Mouse (Mus musculus): Measurements from ENCODE around the gene Tmem25. TPM values are rescaled to one million over a fixed set of nuclear protein-coding genes. Genes with fewer than 3 reads are reported as not detected.

The Tmem25 gene
- 4.7 and 5.9 TPM in 2 replicates for polyA plus RNA-seq (2014; fragmentation: Nextera tagmentation; extraction: Ambion mirVana)

- DNase-seq (ENCODE audit: low spot score), result peak; percentile 85
- Histone ChIP-seq H3K4me3 (ENCODE audit: low read depth, low read length) (peak within 1 kb of the TSS; percentile 55), H3K36me3 (ENCODE audit: control insufficient read depth, insufficient read depth, low read length) (no peaks in the 10 kb centered on the region), H3K9me3 (replicated peaks; ENCODE audit: control insufficient read depth, low read length) (no peaks in the 10 kb centered on the region), H3K9ac (ENCODE audit: low read length) (peak within 1 kb of the TSS; percentile 69), H3K27me3 (replicated peaks; ENCODE audit: control insufficient read depth, insufficient read depth, low read length) (0 out of 2 replicates have a peak, but pooled peaks cover 3% of the 10 kb centered on the region), H3K4me2 (ENCODE audit: low read length) (peak within 1 kb of the TSS; percentile 97), H3K27ac (ENCODE audit: low read depth, low read length) (peak within 1 kb of the TSS; percentile 65), H3K4me1 (ENCODE audit: control insufficient read depth, insufficient read depth, low read length) (peaks cover 8% of the 10 kb centered on the region)
- ATAC-seq, result peak; percentile 97
- under 1% methylated on average over 74 of the region's 75 CpGs for WGBS
Observed at GRCm38 (mm10) chr9:44799102-44799957, at the start of gene Tmem25. Gene Tmem25, minus strand, starts transcription at chr9:44799307.

DNA sequence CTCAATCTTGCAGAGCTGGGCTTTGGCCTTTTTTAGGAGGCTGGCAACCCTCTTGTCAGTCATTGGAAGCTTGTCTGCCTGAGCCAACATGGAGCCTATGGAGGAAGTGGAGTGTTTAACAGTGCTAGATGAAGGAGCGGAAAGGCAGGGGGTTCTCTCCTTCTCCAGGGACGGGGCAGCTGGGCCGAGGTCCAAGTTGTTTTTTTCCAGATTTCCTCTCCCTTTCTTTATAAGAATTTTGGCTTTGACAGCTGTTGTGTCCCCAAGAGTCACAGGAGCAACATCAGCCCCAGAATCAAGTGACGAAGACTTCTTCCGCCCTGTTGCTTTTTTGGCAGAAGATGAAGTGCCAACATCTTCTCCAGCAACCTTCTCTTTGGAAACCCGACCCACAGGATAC lies 48.3 kb upstream of the Tmem25 start:
- Histone ChIP-seq H3K9ac (ENCODE audit: low read length) (no peak overlapping the region), H3K4me2 (ENCODE audit: low read length) (no peak overlapping the region)
- 91% methylated on average over 6 of the region's 6 CpGs for WGBS

DNA sequence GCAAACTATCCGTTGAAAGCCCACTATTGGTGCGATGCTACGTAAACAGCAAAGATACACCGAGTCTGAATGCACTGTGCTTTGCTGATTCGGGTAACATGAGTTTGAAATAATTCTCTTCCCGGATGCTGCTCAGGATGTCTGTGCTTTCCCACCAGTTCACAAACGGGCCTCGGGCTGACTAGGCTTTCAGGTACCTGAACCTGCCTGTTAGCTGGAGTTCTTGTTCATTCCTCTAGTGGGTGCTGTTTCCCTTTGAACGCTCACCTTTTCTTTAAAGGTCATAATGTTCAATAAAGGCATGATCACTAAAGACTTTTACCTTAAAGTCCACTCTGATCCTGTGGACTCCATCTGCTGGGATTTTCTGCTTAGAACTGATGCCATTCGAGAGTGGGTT lies 42.1 kb upstream of the Tmem25 start:
- no peak for ATAC-seq
- WGBS, result 86% methylated on average over 10 of the region's 10 CpGs
- H3K27ac ChIP-seq (ENCODE audit: low read depth, low read length), result no peak overlapping the region
- no peaks in the 10 kb centered on the region for H3K9me3 ChIP-seq (replicated peaks; ENCODE audit: control insufficient read depth, low read length)
- peak; percentile 30 for DNase-seq (ENCODE audit: low spot score)
- H3K9ac ChIP-seq (ENCODE audit: low read length), result no peak overlapping the region
- no peaks in the 10 kb centered on the region for H3K27me3 ChIP-seq (replicated peaks; ENCODE audit: control insufficient read depth, insufficient read depth, low read length)
- no peak overlapping the region for H3K4me2 ChIP-seq (ENCODE audit: low read length)
- H3K4me1 ChIP-seq (ENCODE audit: control insufficient read depth, insufficient read depth, low read length), result no peaks in the 10 kb centered on the region
- H3K4me3 ChIP-seq (ENCODE audit: low read depth, low read length), result no peak overlapping the region
- H3K36me3 ChIP-seq (ENCODE audit: control insufficient read depth, insufficient read depth, low read length), result peaks cover 85% of the 10 kb centered on the region

More for the DNA sequence above, 48.3 kb upstream of the Tmem25 start:
- no peaks in the 10 kb centered on the region for H3K9me3 ChIP-seq (replicated peaks; ENCODE audit: control insufficient read depth, low read length)
- no peak overlapping the region for H3K27ac ChIP-seq (ENCODE audit: low read depth, low read length)
- H3K27me3 ChIP-seq (replicated peaks; ENCODE audit: control insufficient read depth, insufficient read depth, low read length), result no peaks in the 10 kb centered on the region
- no peak for ATAC-seq
- peaks cover 77% of the 10 kb centered on the region for H3K36me3 ChIP-seq (ENCODE audit: control insufficient read depth, insufficient read depth, low read length)
- no peak for DNase-seq (ENCODE audit: low spot score)
- no peaks in the 10 kb centered on the region for H3K4me1 ChIP-seq (ENCODE audit: control insufficient read depth, insufficient read depth, low read length)
- no peak overlapping the region for H3K4me3 ChIP-seq (ENCODE audit: low read depth, low read length)

DNA sequence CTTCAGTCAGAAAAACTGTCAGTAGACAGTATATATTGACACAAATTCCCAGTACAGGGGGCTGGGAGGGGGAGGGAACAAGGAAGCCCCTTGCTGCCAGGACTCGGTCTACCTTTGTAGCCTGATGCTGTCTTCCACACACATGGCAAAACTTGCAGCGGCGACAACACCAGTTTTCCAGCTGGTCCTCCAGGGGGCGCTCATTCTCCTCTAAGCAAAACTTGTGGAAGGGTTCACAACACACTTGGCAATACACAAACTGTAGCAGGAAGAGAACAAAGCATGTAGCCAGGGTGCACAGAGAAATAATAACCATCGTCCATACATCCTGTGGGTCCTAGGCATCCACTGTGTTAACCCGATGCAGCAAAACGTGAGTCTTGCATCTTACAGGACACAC lies 37.3 kb upstream of the Tmem25 start:
- H3K4me2 ChIP-seq (ENCODE audit: low read length), result no peak overlapping the region
- no peaks in the 10 kb centered on the region for H3K9me3 ChIP-seq (replicated peaks; ENCODE audit: control insufficient read depth, low read length)
- H3K27ac ChIP-seq (ENCODE audit: low read depth, low read length), result no peak overlapping the region
- H3K36me3 ChIP-seq (ENCODE audit: control insufficient read depth, insufficient read depth, low read length), result peaks cover 81% of the 10 kb centered on the region
- H3K9ac ChIP-seq (ENCODE audit: low read length), result no peak overlapping the region
- no peak overlapping the region for H3K4me3 ChIP-seq (ENCODE audit: low read depth, low read length)
- no peaks in the 10 kb centered on the region for H3K4me1 ChIP-seq (ENCODE audit: control insufficient read depth, insufficient read depth, low read length)
- DNase-seq (ENCODE audit: low spot score) (peak; percentile 86), ATAC-seq (peak; percentile 15; the same call in 1 of the 2 replicates)
- no peaks in the 10 kb centered on the region for H3K27me3 ChIP-seq (replicated peaks; ENCODE audit: control insufficient read depth, insufficient read depth, low read length)
- WGBS, result 46% methylated on average over 7 of the region's 7 CpGs

GRCm38 (mm10) chr9:44832356-44832755 lies 33.2 kb upstream of the Tmem25 start:
- WGBS, result 79% methylated on average over 4 of the region's 4 CpGs
- H3K9ac ChIP-seq (ENCODE audit: low read length), result no peak overlapping the region
- H3K4me1 ChIP-seq (ENCODE audit: control insufficient read depth, insufficient read depth, low read length), result no peaks in the 10 kb centered on the region
- H3K36me3 ChIP-seq (ENCODE audit: control insufficient read depth, insufficient read depth, low read length), result peaks cover 90% of the 10 kb centered on the region
- no peak overlapping the region for H3K4me3 ChIP-seq (ENCODE audit: low read depth, low read length)
- no peaks in the 10 kb centered on the region for H3K27me3 ChIP-seq (replicated peaks; ENCODE audit: control insufficient read depth, insufficient read depth, low read length)
- H3K27ac ChIP-seq (ENCODE audit: low read depth, low read length), result no peak overlapping the region
- no peak overlapping the region for H3K4me2 ChIP-seq (ENCODE audit: low read length)
- DNase-seq (ENCODE audit: low spot score), result peak; percentile 23
- no peaks in the 10 kb centered on the region for H3K9me3 ChIP-seq (replicated peaks; ENCODE audit: control insufficient read depth, low read length)
- no peak for ATAC-seq

- Histone ChIP-seq H3K4me3 (ENCODE audit: low read depth, low read length) (no peak overlapping the region), H3K4me1 (ENCODE audit: control insufficient read depth, insufficient read depth, low read length) (no peaks in the 10 kb centered on the region), H3K27ac (ENCODE audit: low read depth, low read length) (no peak overlapping the region), H3K36me3 (ENCODE audit: control insufficient read depth, insufficient read depth, low read length) (peaks cover 94% of the 10 kb centered on the region), H3K9ac (ENCODE audit: low read length) (no peak overlapping the region), H3K27me3 (replicated peaks; ENCODE audit: control insufficient read depth, insufficient read depth, low read length) (no peaks in the 10 kb centered on the region), H3K9me3 (replicated peaks; ENCODE audit: control insufficient read depth, low read length) (no peaks in the 10 kb centered on the region), H3K4me2 (ENCODE audit: low read length) (no peak overlapping the region)
- no peak for DNase-seq (ENCODE audit: low spot score)
- ATAC-seq, result no peak
- 54% methylated on average over 2 of the region's 2 CpGs for WGBS
Observed at GRCm38 (mm10) chr9:44830506-44830905, 31.4 kb upstream of the Tmem25 start.

GRCm38 (mm10) chr9:44828944-44829343 lies 29.8 kb upstream of the Tmem25 start:
- Histone ChIP-seq H3K4me2 (ENCODE audit: low read length) (no peak overlapping the region), H3K4me1 (ENCODE audit: control insufficient read depth, insufficient read depth, low read length) (no peaks in the 10 kb centered on the region)

GRCm38 (mm10) chr9:44826660-44827059 lies 27.6 kb upstream of the Tmem25 start:
- DNase-seq (ENCODE audit: low spot score), result no peak
- Histone ChIP-seq H3K27me3 (replicated peaks; ENCODE audit: control insufficient read depth, insufficient read depth, low read length) (no peaks in the 10 kb centered on the region), H3K9me3 (replicated peaks; ENCODE audit: control insufficient read depth, low read length) (no peaks in the 10 kb centered on the region), H3K36me3 (ENCODE audit: control insufficient read depth, insufficient read depth, low read length) (peaks cover 96% of the 10 kb centered on the region), H3K4me3 (ENCODE audit: low read depth, low read length) (no peak overlapping the region), H3K4me1 (ENCODE audit: control insufficient read depth, insufficient read depth, low read length) (no peaks in the 10 kb centered on the region), H3K9ac (ENCODE audit: low read length) (no peak overlapping the region), H3K27ac (ENCODE audit: low read depth, low read length) (no peak overlapping the region), H3K4me2 (ENCODE audit: low read length) (no peak overlapping the region)
- WGBS, result 91% methylated on average over 7 of the region's 7 CpGs
- no peak for ATAC-seq

More at GRCm38 (mm10) chr9:44828944-44829343, 29.8 kb upstream of the Tmem25 start:
- H3K4me3 ChIP-seq (ENCODE audit: low read depth, low read length), result no peak overlapping the region
- ATAC-seq (no peak), DNase-seq (ENCODE audit: low spot score) (no peak)
- 94% methylated on average over 11 of the region's 11 CpGs for WGBS
- no peaks in the 10 kb centered on the region for H3K27me3 ChIP-seq (replicated peaks; ENCODE audit: control insufficient read depth, insufficient read depth, low read length)
- H3K9me3 ChIP-seq (replicated peaks; ENCODE audit: control insufficient read depth, low read length), result no peaks in the 10 kb centered on the region
- H3K9ac ChIP-seq (ENCODE audit: low read length), result no peak overlapping the region
- H3K27ac ChIP-seq (ENCODE audit: low read depth, low read length), result no peak overlapping the region
- peaks cover 94% of the 10 kb centered on the region for H3K36me3 ChIP-seq (ENCODE audit: control insufficient read depth, insufficient read depth, low read length)

Measured in forebrain, embryonic 14.5 days (tissue).